Mouse (Mus musculus) erythroblast, embryonic 14.5 days (primary cell): ENCODE measurements around the gene Tead1.

ENCODE experiments used
- GATA1 ChIP-seq: IDR thresholded peaks from 2 replicates; pipeline ENCODE4 v1.6.1; 2012; ENCODE audit warnings: low read length, inconsistent platforms, mixed read lengths
- TAL1 ChIP-seq: IDR thresholded peaks from 3 replicates; pipeline ENCODE4 v1.6.1; 2012; ENCODE audit warnings: low read length, inconsistent platforms, mixed read lengths

- no peak for TF ChIP-seq TAL1
- no peak for TF ChIP-seq GATA1
These were observed at the start of gene Tead1 for GRCm38 (mm10) chr7:112679171-112679512.
